ENCODE assay signal across 20 mouse cellular contexts in the genomic region with DNA sequence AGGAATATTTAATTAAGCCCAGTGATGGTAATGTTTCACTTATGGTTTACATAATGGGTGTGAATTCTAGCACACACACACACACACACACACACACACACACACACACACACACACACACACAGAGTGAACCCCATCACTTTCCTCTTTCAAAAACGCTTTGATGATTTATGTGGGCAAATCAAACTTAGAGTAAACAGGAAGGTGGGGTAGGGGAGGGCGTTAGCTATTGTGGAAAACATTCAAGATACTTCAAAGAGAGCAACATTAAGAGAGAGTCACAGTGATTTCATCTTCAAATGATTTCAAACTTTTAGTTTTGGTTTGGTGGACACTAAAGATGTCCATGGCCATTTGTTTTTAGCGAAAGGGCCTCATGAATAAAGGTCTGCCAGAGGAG.
A peak's percentile ranks its signal among the peaks of the same experiment; 100 is the strongest.
DNase-seq lines count a peak whose midpoint lies in the region; ATAC-seq and TF ChIP-seq lines count a peak whose summit lies in the region.
"Had no signal": no experiment of that assay in that cellular context is flagged by ENCODE, and none has a peak within 500 bp of the region (broad histone marks: within the 10 kb centered on the region; RNA-seq: fewer than 3 reads in every experiment).

No protein-coding gene starts in this region.

- ATAC-seq in kidney, postnatal 0 days (replicated peaks; ENCODE audit: low FRiP score, low read depth), result no peak
- no peak for ATAC-seq in forebrain, embryonic 12.5 days (ENCODE audit: low FRiP score)
- ATAC-seq: forebrain, embryonic 13.5 days; forebrain, postnatal 0 days had no signal

- H3K27me3 ChIP-seq in kidney, postnatal 0 days (ENCODE audit: insufficient read depth, low read length), result no peaks in the 10 kb centered on the region
- no peaks in the 10 kb centered on the region for H3K27me3 ChIP-seq in forebrain, embryonic 12.5 days
- H3K27me3 ChIP-seq: embryonic facial prominence, embryonic 13.5 days; forebrain, embryonic 13.5 days; heart, embryonic 13.5 days; hindbrain, embryonic 15.5 days had no signal

- H3K9ac ChIP-seq in kidney, postnatal 0 days (ENCODE audit: low read depth, low read length), result no peak overlapping the region
- H3K9ac ChIP-seq in forebrain, embryonic 12.5 days, result no peak overlapping the region
- H3K9ac ChIP-seq: embryonic facial prominence, embryonic 13.5 days; forebrain, embryonic 13.5 days; forebrain, postnatal 0 days; heart, embryonic 13.5 days; hindbrain, embryonic 15.5 days had no signal

- no peaks in the 10 kb centered on the region for H3K9me3 ChIP-seq in kidney, postnatal 0 days (replicated peaks; ENCODE audit: low read length)
- no peaks in the 10 kb centered on the region for H3K9me3 ChIP-seq in forebrain, embryonic 12.5 days
- H3K9me3 ChIP-seq: embryonic facial prominence, embryonic 13.5 days; forebrain, embryonic 13.5 days; heart, embryonic 13.5 days; hindbrain, embryonic 15.5 days had no signal

- H3K27ac ChIP-seq in kidney, postnatal 0 days, result no peak overlapping the region
- H3K27ac ChIP-seq in forebrain, embryonic 12.5 days, result no peak overlapping the region
- H3K27ac ChIP-seq: embryonic facial prominence, embryonic 13.5 days; forebrain, embryonic 13.5 days; gastrocnemius, adult 2 months; heart, embryonic 13.5 days; hindbrain, embryonic 15.5 days had no signal

- H3K4me1 ChIP-seq in kidney, postnatal 0 days (replicated peaks; ENCODE audit: insufficient read depth, low read length), result 0 out of 2 replicates have a peak, but pooled peaks cover 6% of the 10 kb centered on the region
- H3K4me1 ChIP-seq in forebrain, embryonic 12.5 days, result 0 out of 2 replicates have a peak, but pooled peaks cover 5% of the 10 kb centered on the region
- H3K4me1 ChIP-seq: hindbrain, embryonic 15.5 days had no signal

- no peak for TF ChIP-seq CTCF in kidney, postnatal 0 days (IDR thresholded peaks at IDR 0.05; ENCODE audit: low read depth)

- H3K36me3 ChIP-seq in kidney, postnatal 0 days (ENCODE audit: insufficient read depth, low read length), result peaks cover 11% of the 10 kb centered on the region; the same call in 1 of the 2 replicates
- H3K36me3 ChIP-seq in forebrain, embryonic 12.5 days (replicated peaks), result peaks cover 11% of the 10 kb centered on the region; the same call in 1 of the 2 replicates
- H3K36me3 ChIP-seq: G1E had no signal

- WGBS in kidney, postnatal 0 days, result 61% methylated on average over 3 of the region's 3 CpGs
- WGBS in forebrain, embryonic 12.5 days, result 88% methylated on average over 3 of the region's 3 CpGs

- H3K4me3 ChIP-seq in kidney, postnatal 0 days (replicated peaks; ENCODE audit: low read depth, low read length), result no peak overlapping the region
- no peak overlapping the region for H3K4me3 ChIP-seq in forebrain, embryonic 12.5 days (replicated peaks)
- H3K4me3 ChIP-seq: embryonic facial prominence, embryonic 13.5 days; forebrain, embryonic 13.5 days; gastrocnemius, adult 2 months; heart, embryonic 13.5 days; hindbrain, embryonic 15.5 days had no signal

- DNase-seq in kidney, postnatal 0 days (ENCODE audit: low spot score), result peak; percentile 16
- no peak for DNase-seq in kidney, adult 9 months
- DNase-seq in CD4-positive, CD25-positive, alpha-beta regulatory T cell, adult 2 months (ENCODE audit: low read depth, low spot score), result peak; percentile 29
- peak; percentile 25 for DNase-seq in induced T-regulatory cell, adult 2 months (ENCODE audit: low read depth)
- no peak for DNase-seq in retina, postnatal 1 day
- no peak for DNase-seq in gastrocnemius, postnatal 10 days
- DNase-seq: adrenal gland, postnatal 14 days; cerebellum, adult 11-12 months; cerebellum, adult 9-11 months; cerebellum, postnatal 36 days; forebrain, postnatal 0 days; gastrocnemius, adult 2 months; gastrocnemius, postnatal 36 days; heart, postnatal 36 days had no signal

- H3K4me2 ChIP-seq in kidney, postnatal 0 days (ENCODE audit: low read length), result no peak overlapping the region
- H3K4me2 ChIP-seq in forebrain, embryonic 12.5 days, result no peak overlapping the region
- H3K4me2 ChIP-seq: embryonic facial prominence, embryonic 13.5 days; forebrain, embryonic 13.5 days; heart, embryonic 13.5 days; hindbrain, embryonic 15.5 days had no signal

Comparison
In these comparisons a context has a peak if more than half of its experiments do, and no peak if none do; other contexts are left out.
1. DNase-seq: peak in kidney, postnatal 0 days (single experiment), CD4-positive, CD25-positive, alpha-beta regulatory T cell, adult 2 months (single experiment) and induced T-regulatory cell, adult 2 months (single experiment); none in kidney, adult 9 months (single experiment), retina, postnatal 1 day (single experiment) and gastrocnemius, postnatal 10 days (single experiment).